Mouse (Mus musculus) midbrain, embryonic 11.5 days (tissue): ENCODE measurements around the gene Zfp219. TPM values are rescaled to one million over a fixed set of nuclear protein-coding genes. Genes with fewer than 3 reads are reported as not detected.

ENCODE experiments used
- ATAC-seq: fragments of 200-750 bp; cut with Nextera tagmentation; 2 replicates; pipeline ENCODE4 v1.8.0; 2017; ENCODE audit warnings: moderate TSS enrichment, moderate library complexity; ENCODE audit not compliant: low FRiP score
- DNase-seq: peaks from one replicate; pipeline ENCODE4 v3.0.0; 2015; ENCODE audit warnings: low spot score; ENCODE audit errors: missing footprints
- H3K27ac ChIP-seq: fragments of 300-500 bp; sonication (generic); 2 replicates; pipeline ENCODE4 v1.5.1; 2014; ENCODE audit warnings: low read depth, low read length
- H3K27me3 ChIP-seq: fragments of 300-500 bp; sonication (generic); 2 replicates; pipeline ENCODE4 v1.6.1; 2014; ENCODE audit warnings: mild to moderate bottlenecking, low read length, moderate library complexity, mixed read lengths; ENCODE audit not compliant: control insufficient read depth, insufficient read depth
- H3K36me3 ChIP-seq: fragments of 300-500 bp; sonication (generic); 2 replicates; pipeline ENCODE4 v1.6.1; 2014; ENCODE audit warnings: mild to moderate bottlenecking, low read length, moderate library complexity, mixed read lengths; ENCODE audit not compliant: control insufficient read depth, insufficient read depth
- H3K4me1 ChIP-seq: fragments of 300-500 bp; sonication (generic); 2 replicates; pipeline ENCODE4 v1.6.1; 2014; ENCODE audit warnings: low read length; ENCODE audit not compliant: control insufficient read depth, insufficient read depth
- H3K4me2 ChIP-seq: fragments of 300-500 bp; sonication (generic); 2 replicates; pipeline ENCODE4 v1.6.1; 2014; ENCODE audit warnings: mild to moderate bottlenecking, moderate library complexity
- H3K4me3 ChIP-seq: fragments of 300-500 bp; sonication (generic); 2 replicates; pipeline ENCODE4 v1.5.1; 2014; ENCODE audit warnings: low read depth, low read length
- H3K9ac ChIP-seq: fragments of 300-500 bp; sonication (generic); 2 replicates; pipeline ENCODE4 v1.6.1; 2014; ENCODE audit warnings: low read length
- H3K9me3 ChIP-seq: fragments of 300-500 bp; sonication (generic); 2 replicates; pipeline ENCODE4 v1.6.1; 2016; ENCODE audit warnings: low read length; ENCODE audit not compliant: control insufficient read depth
- WGBS: fragments of 180-500 bp; shearing (Covaris S2); extraction: QIAGEN DNeasy Blood & Tissue Kit; methylation state at CpG from one replicate; pipeline ENCODE4 v1.1.7; 2014; 5-methylcytosine and 5-hydroxymethylcytosine counted together
- polyA plus RNA-seq: library from polyadenylated mRNA; unstranded; fragments of >200 nt; fragmentation: Nextera tagmentation; extraction: Ambion mirVana; gene quantifications from 2 replicates; pipeline ENCODE4 v1.2.1, GENCODE M21; 2014

The Zfp219 gene
- polyA plus RNA-seq, 1 experiment from 2014 or later, result 110 TPM

DNA sequence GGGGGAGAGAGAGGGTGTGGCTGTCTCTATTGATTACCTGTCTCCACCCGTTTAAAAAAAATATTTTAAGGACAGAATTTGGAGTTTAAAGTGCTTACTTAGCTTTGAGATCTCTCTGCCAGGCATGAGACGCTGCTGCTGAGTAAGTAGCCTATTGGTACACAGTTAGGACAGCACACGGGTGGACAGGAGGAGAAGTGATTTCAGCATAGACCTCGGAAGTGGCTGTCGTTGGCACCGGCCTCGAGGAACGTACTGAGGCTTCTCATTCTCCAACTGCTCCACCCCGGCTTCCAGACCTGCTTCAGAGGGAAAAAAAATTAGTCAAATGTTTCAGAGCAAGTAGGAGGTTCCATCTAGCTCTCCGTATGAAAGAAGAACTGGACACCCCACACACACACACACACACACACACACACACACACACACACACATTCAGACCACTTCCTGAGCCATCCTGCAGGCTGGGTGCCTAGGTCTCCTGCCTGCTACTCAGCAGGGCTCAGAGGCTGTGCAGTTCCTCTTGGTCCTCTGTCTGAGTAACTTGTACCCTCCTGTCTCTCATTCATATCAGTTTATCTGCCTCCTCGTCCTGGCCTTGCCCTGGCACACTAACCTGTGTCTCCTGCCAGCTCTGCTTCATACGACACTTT lies 25.2 kb downstream of the Zfp219 start:
- H3K36me3 ChIP-seq, result peaks cover 32% of the 10 kb centered on the region
- DNase-seq, result no peak
- WGBS, result 84% methylated on average over 12 of the region's 12 CpGs
- no peaks in the 10 kb centered on the region for H3K4me1 ChIP-seq
- no peak overlapping the region for H3K27ac ChIP-seq
- no peaks in the 10 kb centered on the region for H3K9me3 ChIP-seq
- no peak overlapping the region for H3K4me2 ChIP-seq
- no peak overlapping the region for H3K9ac ChIP-seq
- ATAC-seq, result no peak
- no peak overlapping the region for H3K4me3 ChIP-seq
- no peaks in the 10 kb centered on the region for H3K27me3 ChIP-seq

DNA sequence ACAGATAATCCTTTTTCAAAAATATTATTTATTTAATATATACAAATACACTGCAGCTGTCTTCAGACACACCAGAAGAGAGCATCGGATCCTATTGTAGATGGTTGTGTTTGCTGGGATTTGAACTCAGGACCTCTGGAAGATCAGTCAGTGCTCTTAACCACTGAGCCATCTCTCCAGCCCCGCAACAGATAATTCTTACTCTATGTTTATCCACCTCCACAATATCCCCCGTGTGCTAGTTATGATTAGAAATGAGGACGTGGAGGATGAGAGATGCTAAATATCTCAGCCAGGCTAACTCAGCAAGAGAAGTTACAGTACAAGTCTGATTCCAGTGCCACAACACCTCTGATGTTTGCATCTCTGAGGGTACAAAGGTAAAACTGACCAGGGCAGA lies 26.1 kb downstream of the Zfp219 start:
- WGBS, result 95% methylated on average over 4 of the region's 4 CpGs
- Histone ChIP-seq H3K36me3 (peaks cover 32% of the 10 kb centered on the region), H3K4me3 (no peak overlapping the region), H3K9me3 (no peaks in the 10 kb centered on the region), H3K27ac (no peak overlapping the region), H3K27me3 (no peaks in the 10 kb centered on the region), H3K4me2 (no peak overlapping the region), H3K4me1 (no peaks in the 10 kb centered on the region), H3K9ac (no peak overlapping the region)
- DNase-seq (no peak), ATAC-seq (no peak)

- Histone ChIP-seq H3K36me3 (peaks cover 28% of the 10 kb centered on the region), H3K9ac (no peak overlapping the region; the same call in 1 of the 2 replicates), H3K9me3 (no peaks in the 10 kb centered on the region), H3K27me3 (no peaks in the 10 kb centered on the region), H3K4me3 (no peak overlapping the region), H3K4me2 (no peak overlapping the region; the same call in 1 of the 2 replicates), H3K4me1 (peaks cover 11% of the 10 kb centered on the region), H3K27ac (no peak overlapping the region)
- WGBS, result 69% methylated on average over 12 of the region's 12 CpGs
- ATAC-seq, result no peak
- DNase-seq, result no peak
Observed at GRCm38 (mm10) chr14:51989461-51989970, 31.0 kb downstream of the Zfp219 start.

DNA sequence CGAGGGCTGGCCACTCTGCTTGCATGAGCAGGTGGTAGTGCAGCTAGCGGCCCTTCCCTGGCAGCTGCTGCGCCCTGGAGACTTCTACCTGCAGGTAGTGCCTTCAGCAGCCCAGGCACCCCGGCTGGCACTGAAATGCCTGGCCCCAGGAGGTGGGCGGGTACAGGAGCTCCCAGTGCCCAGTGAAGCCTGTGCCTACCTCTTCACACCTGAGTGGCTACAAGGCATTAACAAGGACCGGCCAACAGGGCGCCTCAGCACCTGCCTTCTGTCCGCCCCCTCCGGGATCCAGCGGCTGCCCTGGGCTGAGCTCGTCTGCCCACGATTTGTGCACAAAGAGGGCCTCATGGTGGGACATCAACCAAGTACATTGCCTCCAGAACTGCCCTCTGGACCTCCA lies 31.8 kb downstream of the Zfp219 start:
- H3K4me3 ChIP-seq, result no peak overlapping the region
- peaks cover 17% of the 10 kb centered on the region for H3K4me1 ChIP-seq
- ATAC-seq (no peak), DNase-seq (no peak)
- no peak overlapping the region for H3K27ac ChIP-seq
- no peak overlapping the region for H3K4me2 ChIP-seq
- WGBS, result 71% methylated on average over 12 of the region's 12 CpGs
- no peaks in the 10 kb centered on the region for H3K27me3 ChIP-seq
- peaks cover 24% of the 10 kb centered on the region for H3K36me3 ChIP-seq
- H3K9me3 ChIP-seq, result no peaks in the 10 kb centered on the region
- H3K9ac ChIP-seq, result no peak overlapping the region

- WGBS, result 92% methylated on average over 6 of the region's 6 CpGs
- H3K27ac ChIP-seq, result no peak overlapping the region
- H3K27me3 ChIP-seq, result no peaks in the 10 kb centered on the region
- H3K36me3 ChIP-seq, result peaks cover 17% of the 10 kb centered on the region
- peaks cover 20% of the 10 kb centered on the region for H3K4me1 ChIP-seq
- DNase-seq, result no peak
- no peak overlapping the region for H3K4me2 ChIP-seq
- no peak overlapping the region for H3K9ac ChIP-seq
- ATAC-seq, result no peak
- H3K4me3 ChIP-seq, result no peak overlapping the region
- H3K9me3 ChIP-seq, result no peaks in the 10 kb centered on the region
Observed at GRCm38 (mm10) chr14:51987177-51987576, 33.4 kb downstream of the Zfp219 start.

GRCm38 (mm10) chr14:51986153-51986505 lies 34.4 kb downstream of the Zfp219 start:
- peak overlapping the region; percentile 61 for H3K4me2 ChIP-seq
- H3K9me3 ChIP-seq, result no peaks in the 10 kb centered on the region
- DNase-seq (no peak), ATAC-seq (no peak)
- 2% methylated on average over 7 of the region's 7 CpGs for WGBS
- no peaks in the 10 kb centered on the region for H3K27me3 ChIP-seq
- peaks cover 20% of the 10 kb centered on the region for H3K4me1 ChIP-seq
- peak overlapping the region; percentile 88 for H3K9ac ChIP-seq
- H3K27ac ChIP-seq, result peak overlapping the region; percentile 78; the same call in 1 of the 2 replicates
- H3K36me3 ChIP-seq, result peaks cover 11% of the 10 kb centered on the region; the same call in 1 of the 2 replicates
- peak overlapping the region; percentile 78 for H3K4me3 ChIP-seq

GRCm38 (mm10) chr14:51985301-51986152 lies 35.0 kb downstream of the Zfp219 start:
- H3K36me3 ChIP-seq, result peaks cover 11% of the 10 kb centered on the region; the same call in 1 of the 2 replicates
- DNase-seq (peak; percentile 97), ATAC-seq (peak; percentile 49)
- peak overlapping the region; percentile 88 for H3K9ac ChIP-seq
- WGBS, result under 1% methylated on average over 27 of the region's 27 CpGs
- peak overlapping the region; percentile 78 for H3K27ac ChIP-seq
- H3K4me2 ChIP-seq, result peak overlapping the region; percentile 61
- H3K27me3 ChIP-seq, result no peaks in the 10 kb centered on the region
- no peaks in the 10 kb centered on the region for H3K9me3 ChIP-seq
- H3K4me1 ChIP-seq, result peaks cover 20% of the 10 kb centered on the region
- H3K4me3 ChIP-seq, result peak overlapping the region; percentile 78

- no peaks in the 10 kb centered on the region for H3K9me3 ChIP-seq
- peak within 1 kb of the TSS; percentile 88 for H3K9ac ChIP-seq
- DNase-seq (peak; percentile 98), ATAC-seq (peak; percentile 91)
- WGBS, result under 1% methylated on average over 62 of the region's 74 CpGs
- H3K27me3 ChIP-seq, result no peaks in the 10 kb centered on the region
- H3K4me3 ChIP-seq, result peak within 1 kb of the TSS; percentile 78
- H3K4me2 ChIP-seq, result peak within 1 kb of the TSS; percentile 61
- peaks cover 20% of the 10 kb centered on the region for H3K4me1 ChIP-seq
- peaks cover 11% of the 10 kb centered on the region; the same call in 1 of the 2 replicates for H3K36me3 ChIP-seq
- peak within 1 kb of the TSS; percentile 78 for H3K27ac ChIP-seq
Observed at GRCm38 (mm10) chr14:51984247-51985231, 36.0 kb downstream of the Zfp219 start, which contains the start of gene Arhgef40. Gene Arhgef40, plus strand, starts transcription at chr14:51984719.
